Mouse (Mus musculus): ENCODE results near the gene Ring1. TPM values are rescaled to one million over a fixed set of nuclear protein-coding genes. Genes with fewer than 3 reads are reported as not detected.

Gene Ring1
- polyA plus RNA-seq, 1 experiment from 2014 or later: 10.1 TPM

DNA sequence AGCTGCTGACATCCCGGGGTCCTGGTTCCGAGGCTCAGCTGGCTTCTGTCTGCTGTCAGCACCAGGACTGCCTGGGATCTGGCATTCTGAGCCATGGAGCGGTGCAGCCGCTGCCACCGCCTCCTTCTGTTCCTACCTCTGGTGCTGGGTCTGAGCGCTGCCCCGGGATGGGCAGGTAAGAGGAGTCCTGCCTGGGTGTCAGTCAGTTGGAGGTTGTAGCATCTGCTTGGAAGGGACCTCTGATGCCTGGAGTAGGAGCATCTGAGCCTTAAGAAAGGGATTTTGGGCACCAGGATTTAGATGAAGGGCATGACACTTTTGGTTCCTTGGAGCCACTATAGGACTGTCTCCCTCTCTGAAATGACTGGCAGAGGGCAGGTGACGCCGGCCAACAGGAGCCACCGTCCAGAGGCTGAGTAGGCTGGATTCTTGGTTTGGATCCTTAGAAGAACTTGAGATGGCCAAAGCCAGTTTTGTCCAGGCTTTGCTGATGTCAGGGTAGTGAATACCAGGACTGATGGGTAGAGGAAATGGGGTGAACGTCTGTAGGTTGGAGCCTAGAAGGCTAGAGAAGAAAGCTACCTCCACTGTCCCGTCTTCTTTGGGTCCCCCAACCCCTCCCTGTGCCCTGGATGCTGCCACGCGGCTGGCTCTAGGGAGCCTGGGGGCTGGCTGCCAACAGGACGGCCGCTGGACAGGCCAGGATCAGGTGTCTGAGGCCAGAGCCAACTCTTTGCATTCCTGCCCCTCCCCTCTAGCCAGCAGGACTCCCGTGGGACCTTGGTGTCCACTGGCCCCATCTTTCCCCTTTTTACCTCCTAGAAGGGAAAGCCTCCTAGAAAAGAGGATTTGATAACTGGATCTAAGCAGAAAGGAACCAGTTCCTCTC, 15.3 kb upstream of the Ring1 start:
- H3K36me3 ChIP-seq (ENCODE audit: control insufficient read depth, insufficient read depth): peaks cover 28% of the 10 kb centered on the region
- no peak overlapping the region; the same call in 1 of the 2 replicates for H3K9ac ChIP-seq (ENCODE audit: low read depth, low read length)
- ATAC-seq: 0 out of 2 replicates have a peak, but pooled peaks have one; percentile 2
- no peak for TF ChIP-seq CTCF (IDR thresholded peaks at IDR 0.05; ENCODE audit: low read depth)
- 0 out of 2 replicates have a peak, but pooled peaks cover 6% of the 10 kb centered on the region for H3K27me3 ChIP-seq (replicated peaks; ENCODE audit: control insufficient read depth, insufficient read depth, low read length)
- no peak overlapping the region for H3K4me3 ChIP-seq (ENCODE audit: low read depth, low read length)
- no peak overlapping the region for H3K27ac ChIP-seq (ENCODE audit: low read depth, low read length)
- no peaks in the 10 kb centered on the region; the same call in 1 of the 2 replicates for H3K4me1 ChIP-seq (replicated peaks; ENCODE audit: control insufficient read depth, insufficient read depth, low read length)
- 20% methylated on average over 17 of the region's 17 CpGs for WGBS
- H3K9me3 ChIP-seq (ENCODE audit: control insufficient read depth): no peaks in the 10 kb centered on the region
- no peak overlapping the region for H3K4me2 ChIP-seq (replicated peaks; ENCODE audit: low read depth)

DNA sequence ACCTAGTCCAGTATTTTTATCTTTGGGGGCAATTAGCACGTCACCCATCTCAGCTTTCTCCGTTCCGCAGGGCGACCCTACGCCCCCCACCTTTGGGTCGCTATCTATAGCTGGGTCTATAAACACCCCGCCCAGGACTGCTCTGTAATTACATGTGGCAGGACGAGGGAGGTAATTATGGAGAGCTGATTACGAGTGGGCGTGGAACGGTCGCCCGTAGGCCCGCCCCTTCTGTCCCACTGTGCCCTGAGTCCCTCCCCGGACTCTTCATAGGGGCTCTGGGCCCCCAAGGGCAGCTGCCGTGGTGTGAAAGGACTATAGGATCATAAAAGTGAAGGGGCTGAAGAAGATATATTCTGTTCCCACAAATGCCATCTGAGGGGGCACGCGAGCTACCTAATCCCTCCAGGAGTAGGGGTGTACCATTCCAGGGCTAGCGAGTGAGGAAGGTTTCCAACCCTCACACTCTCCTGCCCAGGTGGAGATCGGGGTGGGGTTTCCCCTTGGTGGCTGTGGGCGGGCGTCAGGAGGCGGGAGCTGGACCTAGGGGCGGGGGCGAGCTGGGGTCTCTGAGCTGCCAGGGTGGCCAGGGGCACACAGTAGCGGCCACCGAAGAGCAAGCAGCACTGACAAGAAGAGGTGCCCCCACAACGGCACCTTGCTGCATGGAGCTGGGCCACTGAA, 14.5 kb upstream of the Ring1 start, which contains the start of gene Col11a2:
Gene Col11a2, plus strand, starts transcription at position 560 of the 684 bp plus-strand sequence.
- Histone ChIP-seq H3K27ac (ENCODE audit: low read depth, low read length) (no peak within 1 kb of the TSS), H3K4me1 (replicated peaks; ENCODE audit: control insufficient read depth, insufficient read depth, low read length) (no peaks in the 10 kb centered on the region; the same call in 1 of the 2 replicates), H3K4me3 (ENCODE audit: low read depth, low read length) (peak within 1 kb of the TSS; percentile 11; the same call in 1 of the 2 replicates), H3K36me3 (ENCODE audit: control insufficient read depth, insufficient read depth) (peaks cover 28% of the 10 kb centered on the region), H3K27me3 (replicated peaks; ENCODE audit: control insufficient read depth, insufficient read depth, low read length) (0 out of 2 replicates have a peak, but pooled peaks cover 6% of the 10 kb centered on the region), H3K9ac (ENCODE audit: low read depth, low read length) (no peak within 1 kb of the TSS; the same call in 1 of the 2 replicates), H3K4me2 (replicated peaks; ENCODE audit: low read depth) (peak within 1 kb of the TSS; percentile 59), H3K9me3 (ENCODE audit: control insufficient read depth) (no peaks in the 10 kb centered on the region)
- peak; percentile 16 for ATAC-seq
- TF ChIP-seq CTCF (IDR thresholded peaks at IDR 0.05; ENCODE audit: low read depth): 0 out of 2 replicates have a peak, but pooled peaks have one; percentile 4
- 9% methylated on average over 28 of the region's 28 CpGs for WGBS

DNA sequence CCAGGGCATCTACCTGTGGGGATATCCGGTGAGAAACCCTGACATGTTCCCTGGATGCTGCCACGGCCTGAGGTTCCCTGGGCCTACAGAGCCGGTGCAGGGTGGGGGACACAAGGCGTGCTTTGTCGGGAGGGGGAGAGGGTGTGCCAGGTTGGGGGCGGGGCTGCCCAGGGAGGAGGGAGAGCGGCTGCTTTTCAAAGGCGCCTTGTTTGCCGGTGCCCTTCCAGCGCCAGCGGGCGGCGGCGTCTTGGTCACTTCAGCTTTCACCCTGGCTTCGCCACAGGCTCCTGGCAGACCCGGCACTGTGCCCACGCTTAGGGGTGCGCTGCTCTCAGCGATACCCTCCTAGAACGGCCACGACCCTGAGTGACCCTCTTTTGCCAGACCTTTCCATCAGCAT, 14.0 kb upstream of the Ring1 start:
- TF ChIP-seq CTCF (IDR thresholded peaks at IDR 0.05; ENCODE audit: low read depth): no peak
- peak overlapping the region; percentile 11; the same call in 1 of the 2 replicates for H3K4me3 ChIP-seq (ENCODE audit: low read depth, low read length)
- peak overlapping the region; percentile 59 for H3K4me2 ChIP-seq (replicated peaks; ENCODE audit: low read depth)
- H3K9me3 ChIP-seq (ENCODE audit: control insufficient read depth): no peaks in the 10 kb centered on the region
- no peak for ATAC-seq
- no peaks in the 10 kb centered on the region; the same call in 1 of the 2 replicates for H3K4me1 ChIP-seq (replicated peaks; ENCODE audit: control insufficient read depth, insufficient read depth, low read length)
- no peak overlapping the region for H3K27ac ChIP-seq (ENCODE audit: low read depth, low read length)
- 15% methylated on average over 21 of the region's 21 CpGs for WGBS
- no peak overlapping the region for H3K9ac ChIP-seq (ENCODE audit: low read depth, low read length)
- peaks cover 28% of the 10 kb centered on the region for H3K36me3 ChIP-seq (ENCODE audit: control insufficient read depth, insufficient read depth)
- 0 out of 2 replicates have a peak, but pooled peaks cover 6% of the 10 kb centered on the region for H3K27me3 ChIP-seq (replicated peaks; ENCODE audit: control insufficient read depth, insufficient read depth, low read length)

DNA sequence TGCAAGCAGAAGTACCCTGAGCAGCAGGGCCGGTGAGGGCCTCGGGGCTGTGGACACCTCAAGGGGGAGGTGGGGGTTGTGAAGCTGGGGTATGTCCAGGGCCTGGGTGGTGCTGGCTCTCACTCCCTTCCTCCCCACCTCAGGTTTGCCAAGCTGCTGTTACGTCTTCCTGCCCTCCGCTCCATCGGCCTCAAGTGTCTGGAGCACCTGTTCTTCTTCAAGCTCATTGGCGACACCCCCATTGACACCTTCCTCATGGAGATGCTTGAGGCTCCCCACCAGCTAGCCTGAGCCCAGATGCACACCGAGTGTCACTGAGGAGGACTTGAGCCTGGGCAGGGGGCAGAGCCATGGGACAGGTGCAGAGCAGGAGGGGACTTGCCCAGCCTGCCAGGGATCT, 12.8 kb upstream of the Ring1 start:
- Histone ChIP-seq H3K9ac (ENCODE audit: low read depth, low read length) (no peak overlapping the region), H3K27me3 (replicated peaks; ENCODE audit: control insufficient read depth, insufficient read depth, low read length) (0 out of 2 replicates have a peak, but pooled peaks cover 6% of the 10 kb centered on the region), H3K27ac (ENCODE audit: low read depth, low read length) (no peak overlapping the region), H3K36me3 (ENCODE audit: control insufficient read depth, insufficient read depth) (peaks cover 28% of the 10 kb centered on the region), H3K4me3 (ENCODE audit: low read depth, low read length) (no peak overlapping the region), H3K4me1 (replicated peaks; ENCODE audit: control insufficient read depth, insufficient read depth, low read length) (no peaks in the 10 kb centered on the region; the same call in 1 of the 2 replicates), H3K9me3 (ENCODE audit: control insufficient read depth) (no peaks in the 10 kb centered on the region), H3K4me2 (replicated peaks; ENCODE audit: low read depth) (no peak overlapping the region)
- TF ChIP-seq CTCF (IDR thresholded peaks at IDR 0.05; ENCODE audit: low read depth): no peak
- WGBS: 87% methylated on average over 7 of the region's 7 CpGs
- ATAC-seq: no peak

DNA sequence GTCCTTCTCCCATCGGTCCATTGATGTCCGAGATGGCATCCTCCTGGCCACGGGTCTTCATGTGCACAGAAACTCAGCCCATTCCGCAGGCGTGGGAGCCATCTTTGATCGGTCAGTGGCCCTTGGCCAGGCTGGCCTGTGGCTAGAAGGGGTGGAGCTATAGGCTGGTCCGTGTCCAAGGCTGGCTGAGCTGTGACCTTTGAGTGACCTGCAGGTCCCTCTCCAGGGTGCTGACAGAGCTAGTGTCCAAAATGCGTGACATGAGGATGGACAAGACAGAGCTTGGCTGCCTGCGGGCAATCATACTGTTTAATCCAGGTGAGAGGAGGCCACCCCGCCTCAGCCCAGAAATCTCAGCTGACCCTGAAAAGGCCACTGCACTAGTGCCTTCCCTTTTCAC, 12.2 kb upstream of the Ring1 start:
- no peak overlapping the region for H3K4me2 ChIP-seq (replicated peaks; ENCODE audit: low read depth)
- H3K27me3 ChIP-seq (replicated peaks; ENCODE audit: control insufficient read depth, insufficient read depth, low read length): 0 out of 2 replicates have a peak, but pooled peaks cover 6% of the 10 kb centered on the region
- no peak for ATAC-seq
- no peaks in the 10 kb centered on the region; the same call in 1 of the 2 replicates for H3K4me1 ChIP-seq (replicated peaks; ENCODE audit: control insufficient read depth, insufficient read depth, low read length)
- no peak overlapping the region for H3K9ac ChIP-seq (ENCODE audit: low read depth, low read length)
- no peak for TF ChIP-seq CTCF (IDR thresholded peaks at IDR 0.05; ENCODE audit: low read depth)
- no peaks in the 10 kb centered on the region for H3K9me3 ChIP-seq (ENCODE audit: control insufficient read depth)
- no peak overlapping the region for H3K27ac ChIP-seq (ENCODE audit: low read depth, low read length)
- H3K36me3 ChIP-seq (ENCODE audit: control insufficient read depth, insufficient read depth): peaks cover 28% of the 10 kb centered on the region
- H3K4me3 ChIP-seq (ENCODE audit: low read depth, low read length): no peak overlapping the region
- WGBS: 87% methylated on average over 10 of the region's 10 CpGs

DNA sequence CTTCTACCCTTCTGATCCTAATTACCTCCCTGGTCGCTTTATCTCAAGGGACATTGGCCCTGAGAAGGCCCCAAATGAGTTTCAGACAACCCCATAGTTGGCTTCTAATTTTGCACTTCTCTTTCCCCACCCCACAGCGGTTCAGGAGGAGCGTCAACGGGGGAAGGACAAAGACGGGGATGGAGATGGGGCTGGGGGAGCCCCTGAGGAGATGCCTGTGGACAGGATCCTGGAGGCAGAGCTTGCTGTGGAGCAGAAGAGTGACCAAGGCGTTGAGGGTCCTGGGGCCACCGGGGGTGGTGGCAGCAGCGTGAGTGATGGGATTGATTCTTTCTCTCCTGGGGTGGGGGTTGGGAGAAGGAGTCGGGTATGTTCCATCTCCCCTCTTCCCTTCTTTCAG, 11.0 kb upstream of the Ring1 start:
- no peak for TF ChIP-seq CTCF (IDR thresholded peaks at IDR 0.05; ENCODE audit: low read depth)
- no peak for ATAC-seq
- H3K27me3 ChIP-seq (replicated peaks; ENCODE audit: control insufficient read depth, insufficient read depth, low read length): 0 out of 2 replicates have a peak, but pooled peaks cover 6% of the 10 kb centered on the region
- H3K4me2 ChIP-seq (replicated peaks; ENCODE audit: low read depth): no peak overlapping the region
- no peak overlapping the region for H3K9ac ChIP-seq (ENCODE audit: low read depth, low read length)
- peaks cover 28% of the 10 kb centered on the region for H3K36me3 ChIP-seq (ENCODE audit: control insufficient read depth, insufficient read depth)
- H3K9me3 ChIP-seq (ENCODE audit: control insufficient read depth): no peaks in the 10 kb centered on the region
- H3K4me1 ChIP-seq (replicated peaks; ENCODE audit: control insufficient read depth, insufficient read depth, low read length): peaks cover 1% of the 10 kb centered on the region; the same call in 1 of the 2 replicates
- no peak overlapping the region for H3K4me3 ChIP-seq (ENCODE audit: low read depth, low read length)
- WGBS: 89% methylated on average over 8 of the region's 9 CpGs
- H3K27ac ChIP-seq (ENCODE audit: low read depth, low read length): no peak overlapping the region

Data from intestine, postnatal 0 days (tissue).